Mouse (Mus musculus): ENCODE data around the gene Zfp964. TPM values are rescaled to one million over a fixed set of nuclear protein-coding genes. Genes with fewer than 3 reads are reported as not detected.

Gene Zfp964
- polyA plus RNA-seq, 1 experiment from 2014 or later, result 2.6 TPM

Other genes starting within 250 kb of the Zfp964 start
- not detected in 2 replicates for gene Gm9495, start 200.9 kb upstream of the Zfp964 start, polyA plus RNA-seq (2015; fragmentation: Nextera tagmentation; extraction: Ambion mirVana)
- gene Gm7697, start 131.5 kb upstream of the Zfp964 start, polyA plus RNA-seq (2015; fragmentation: Nextera tagmentation; extraction: Ambion mirVana), result not detected in 2 replicates
- 27.6 and 30.4 TPM in 2 replicates for gene Zfp868, start 28.9 kb upstream of the Zfp964 start, polyA plus RNA-seq (2015; fragmentation: Nextera tagmentation; extraction: Ambion mirVana)
- gene Zfp869, start 56.2 kb downstream of the Zfp964 start, polyA plus RNA-seq (2015; fragmentation: Nextera tagmentation; extraction: Ambion mirVana), result 31.0 and 32.6 TPM in 2 replicates
- gene Zfp963, start 95.5 kb downstream of the Zfp964 start, polyA plus RNA-seq (2015; fragmentation: Nextera tagmentation; extraction: Ambion mirVana), result 6.9 and 8.9 TPM in 2 replicates
- gene Gm20422, start 120.4 kb downstream of the Zfp964 start, polyA plus RNA-seq (2015; fragmentation: Nextera tagmentation; extraction: Ambion mirVana), result not detected in 2 replicates
- gene Atp13a1, start 136.7 kb downstream of the Zfp964 start, polyA plus RNA-seq (2015; fragmentation: Nextera tagmentation; extraction: Ambion mirVana), result 46.5 and 48.1 TPM in 2 replicates
- 39.4 and 41.6 TPM in 2 replicates for gene Zfp866, start 136.7 kb downstream of the Zfp964 start, polyA plus RNA-seq (2015; fragmentation: Nextera tagmentation; extraction: Ambion mirVana)
- gene Gmip, start 154.2 kb downstream of the Zfp964 start, polyA plus RNA-seq (2015; fragmentation: Nextera tagmentation; extraction: Ambion mirVana), result 10.3 and 11.0 TPM in 2 replicates
- gene Lpar2, start 167.9 kb downstream of the Zfp964 start, polyA plus RNA-seq (2015; fragmentation: Nextera tagmentation; extraction: Ambion mirVana), result 0.55 and 0.58 TPM in 2 replicates
- gene Pbx4, start 178.0 kb downstream of the Zfp964 start, polyA plus RNA-seq (2015; fragmentation: Nextera tagmentation; extraction: Ambion mirVana), result 8.7 and 9.7 TPM in 2 replicates
- 0.96 and 1.1 TPM in 2 replicates for gene Cilp2, start 233.2 kb downstream of the Zfp964 start, polyA plus RNA-seq (2015; fragmentation: Nextera tagmentation; extraction: Ambion mirVana)
- 4.5 and 4.7 TPM in 2 replicates for gene Tssk6, start 247.7 kb downstream of the Zfp964 start, polyA plus RNA-seq (2015; fragmentation: Nextera tagmentation; extraction: Ambion mirVana)
- gene Ndufa13, start 248.1 kb downstream of the Zfp964 start, polyA plus RNA-seq (2015; fragmentation: Nextera tagmentation; extraction: Ambion mirVana), result 178 and 184 TPM in 2 replicates
- gene Yjefn3, start 248.2 kb downstream of the Zfp964 start, polyA plus RNA-seq (2015; fragmentation: Nextera tagmentation; extraction: Ambion mirVana), result 3.6 TPM in 2 replicates